Mouse (Mus musculus) MEL (cell line): ENCODE data around the gene Hexim1. TPM values are rescaled to one million over a fixed set of nuclear protein-coding genes. Genes with fewer than 3 reads are reported as not detected.

Source experiments
- DNase-seq: peaks from one replicate; pipeline ENCODE4 v3.0.0; 2011; ENCODE audit warnings: low read depth, low spot score
- H3K27ac ChIP-seq: 2 replicates; pipeline ENCODE4 v1.5.1; 2012; ENCODE audit warnings: low read depth, mild to moderate bottlenecking, control low read depth, low read length, moderate library complexity; ENCODE audit not compliant: control insufficient read depth
- H3K27me3 ChIP-seq, 2 experiments: fragments of 150-350 bp in 1 of 2; sonication (generic) in 1 of 2; 2 replicates each; pipeline ENCODE4 v1.6.1; 2012; ENCODE audit warnings: low read length in 2 of 2, mild to moderate bottlenecking in 2 of 2, improper control_type of control experiment in 1 of 2, moderate library complexity in 1 of 2; ENCODE audit not compliant: insufficient read depth in 2 of 2, control insufficient read depth in 1 of 2
- H3K36me3 ChIP-seq, 2 experiments: 2 replicates each; pipeline ENCODE4 v1.6.1; 2012 to 2014; ENCODE audit warnings: low read length in 2 of 2, improper control_type of control experiment in 1 of 2, inconsistent platforms in 1 of 2, mild to moderate bottlenecking in 1 of 2; ENCODE audit not compliant: insufficient read depth in 2 of 2, control insufficient read depth in 1 of 2
- H3K4me1 ChIP-seq, 2 experiments: fragments of 150-350 bp in 1 of 2; sonication (generic) in 1 of 2; 2 replicates each; pipeline ENCODE4 v1.6.1; 2012; ENCODE audit warnings: low read length in 2 of 2, improper control_type of control experiment in 1 of 2, mild to moderate bottlenecking in 1 of 2; ENCODE audit not compliant: insufficient read depth in 2 of 2, control insufficient read depth in 1 of 2
- H3K4me3 ChIP-seq, 2 experiments: fragments of 150-350 bp in 1 of 2; sonication (generic) in 1 of 2; 2 replicates each; pipeline ENCODE4 v1.5.1; 2012; ENCODE audit warnings: low read depth in 2 of 2, low read length in 2 of 2, mild to moderate bottlenecking in 2 of 2, moderate library complexity in 2 of 2, control low read depth in 1 of 2, improper control_type of control experiment in 1 of 2; ENCODE audit not compliant: control insufficient read depth in 1 of 2, insufficient read depth in 1 of 2
- H3K79me2 ChIP-seq: 2 replicates; pipeline ENCODE4 v1.6.1; 2012; ENCODE audit warnings: mild to moderate bottlenecking, low read length, moderate library complexity; ENCODE audit not compliant: control insufficient read depth, poor library complexity, insufficient read depth
- H3K9ac ChIP-seq: 2 replicates; pipeline ENCODE4 v1.6.1; 2012; ENCODE audit warnings: low read depth, mild to moderate bottlenecking, control low read depth, low read length, moderate library complexity; ENCODE audit not compliant: control insufficient read depth, poor library complexity, severe bottlenecking
- H3K9me3 ChIP-seq: fragments of 150-350 bp; sonication (generic); replicated peaks from 2 replicates; pipeline ENCODE4 v1.6.1; 2012; ENCODE audit warnings: mild to moderate bottlenecking, low read length, improper control_type of control experiment, moderate library complexity; ENCODE audit not compliant: insufficient read depth
- BHLHE40 ChIP-seq: IDR thresholded peaks from 2 replicates; pipeline ENCODE4 v1.6.1; 2012; ENCODE audit warnings: low read depth, mild to moderate bottlenecking, inconsistent platforms, low read length, improper control_type of control experiment, borderline replicate concordance
- CHD2 ChIP-seq: IDR thresholded peaks from 2 replicates; pipeline ENCODE4 v1.6.1; 2011; ENCODE audit warnings: low read length, improper control_type of control experiment
- CTCF ChIP-seq, 3 experiments: IDR thresholded peaks in 2 of 3; conservative IDR thresholded peaks in 1 of 3; 2 replicates each; pipeline ENCODE4 v1.5.1; 2011 to 2012; ENCODE audit warnings: low read length in 3 of 3, low read depth in 2 of 3, mild to moderate bottlenecking in 2 of 3, improper control_type of control experiment in 1 of 3, inconsistent platforms in 1 of 3, mixed read lengths in 1 of 3, moderate library complexity in 1 of 3; ENCODE audit not compliant: control insufficient read depth in 1 of 3, insufficient read depth in 1 of 3, poor library complexity in 1 of 3, severe bottlenecking in 1 of 3
- ELF1 ChIP-seq: IDR thresholded peaks from 2 replicates; pipeline ENCODE4 v1.6.1; 2014; ENCODE audit warnings: low read depth, mild to moderate bottlenecking, inconsistent platforms, low read length, improper control_type of control experiment, moderate library complexity
- EP300 ChIP-seq, 2 experiments: IDR thresholded peaks; 2 replicates each; pipeline ENCODE4 v1.6.1; 2011; ENCODE audit warnings: improper control_type of control experiment in 2 of 2, low read length in 2 of 2, low read depth in 1 of 2, mild to moderate bottlenecking in 1 of 2
- ETS1 ChIP-seq: IDR thresholded peaks from 2 replicates; pipeline ENCODE4 v1.6.1; 2012; ENCODE audit warnings: low read depth, mild to moderate bottlenecking, inconsistent platforms, low read length, improper control_type of control experiment, moderate library complexity
- GABPA ChIP-seq: IDR thresholded peaks from 2 replicates; pipeline ENCODE4 v1.6.1; 2012; ENCODE audit warnings: low read depth, mild to moderate bottlenecking, inconsistent platforms, low read length, improper control_type of control experiment, moderate library complexity
- GATA1 ChIP-seq: IDR thresholded peaks from 2 replicates; pipeline ENCODE4 v1.6.1; 2011; ENCODE audit warnings: low read depth, low read length, improper control_type of control experiment
- HCFC1 ChIP-seq: IDR thresholded peaks from 2 replicates; pipeline ENCODE4 v1.6.1; 2012; ENCODE audit warnings: low read depth, mild to moderate bottlenecking, inconsistent platforms, low read length, improper control_type of control experiment, moderate library complexity
- KAT2A ChIP-seq: conservative IDR thresholded peaks from 2 replicates; pipeline ENCODE4 v1.6.1; 2012; ENCODE audit warnings: low read depth, low read length, improper control_type of control experiment, inconsistent platforms
- MAX ChIP-seq: IDR thresholded peaks from 2 replicates; pipeline ENCODE4 v1.6.1; 2011; ENCODE audit warnings: low read length, improper control_type of control experiment
- MAZ ChIP-seq: IDR thresholded peaks from 2 replicates; pipeline ENCODE4 v1.6.1; 2012; ENCODE audit warnings: low read depth, mild to moderate bottlenecking, inconsistent platforms, low read length, improper control_type of control experiment
- MEF2A ChIP-seq: IDR thresholded peaks from 2 replicates; pipeline ENCODE4 v1.6.1; 2014; ENCODE audit warnings: low read depth, mild to moderate bottlenecking, inconsistent platforms, low read length, improper control_type of control experiment; ENCODE audit not compliant: poor library complexity, insufficient replicate concordance, severe bottlenecking; ENCODE audit errors: extremely low read depth
- MXI1 ChIP-seq: IDR thresholded peaks from 2 replicates; pipeline ENCODE4 v1.6.1; 2011; ENCODE audit warnings: mild to moderate bottlenecking, low read depth, low read length, improper control_type of control experiment
- MYB ChIP-seq: IDR thresholded peaks from 2 replicates; pipeline ENCODE4 v1.6.1; 2011; ENCODE audit warnings: mild to moderate bottlenecking, low read depth, low read length, improper control_type of control experiment
- MYC ChIP-seq: IDR thresholded peaks from 2 replicates; pipeline ENCODE4 v1.6.1; 2011; ENCODE audit warnings: low read depth, mild to moderate bottlenecking, low read length, improper control_type of control experiment, moderate library complexity
- NELFE ChIP-seq: IDR thresholded peaks from 2 replicates; pipeline ENCODE4 v1.6.1; 2011; ENCODE audit warnings: low read depth, low read length, improper control_type of control experiment
- POLR2AphosphoS5 ChIP-seq: IDR thresholded peaks from 2 replicates; pipeline ENCODE4 v1.6.1; 2012; ENCODE audit warnings: low read depth, borderline replicate concordance, mild to moderate bottlenecking, inconsistent platforms, low read length, moderate library complexity, mixed read lengths
- RAD21 ChIP-seq: IDR thresholded peaks from 2 replicates; pipeline ENCODE4 v1.6.1; 2011; ENCODE audit warnings: mild to moderate bottlenecking, low read depth, low read length, improper control_type of control experiment
- SIN3A ChIP-seq: IDR thresholded peaks from 2 replicates; pipeline ENCODE4 v1.6.1; 2012; ENCODE audit warnings: low read length, improper control_type of control experiment, inconsistent platforms
- SMC3 ChIP-seq: IDR thresholded peaks from 2 replicates; pipeline ENCODE4 v1.6.1; 2011; ENCODE audit warnings: low read depth, low read length, improper control_type of control experiment
- TBP ChIP-seq: IDR thresholded peaks from 2 replicates; pipeline ENCODE4 v1.8.0; 2011; ENCODE audit warnings: low read depth, low read length, improper control_type of control experiment
- TCF12 ChIP-seq: IDR thresholded peaks from 2 replicates; pipeline ENCODE4 v1.6.1; 2014; ENCODE audit warnings: low read depth, mild to moderate bottlenecking, inconsistent platforms, low read length, improper control_type of control experiment, moderate library complexity
- UBTF ChIP-seq: IDR thresholded peaks from 2 replicates; pipeline ENCODE4 v1.6.1; 2012; ENCODE audit warnings: low read depth, mild to moderate bottlenecking, inconsistent platforms, low read length, improper control_type of control experiment, moderate library complexity, borderline replicate concordance; ENCODE audit not compliant: insufficient read depth
- USF1 ChIP-seq: IDR thresholded peaks from 2 replicates; pipeline ENCODE4 v1.6.1; 2014; ENCODE audit warnings: low read depth, mild to moderate bottlenecking, inconsistent platforms, low read length, improper control_type of control experiment, moderate library complexity
- ZC3H11A ChIP-seq: IDR thresholded peaks from 2 replicates; pipeline ENCODE4 v1.6.1; 2012; ENCODE audit warnings: low read depth, mild to moderate bottlenecking, inconsistent platforms, low read length, improper control_type of control experiment
- ZKSCAN1 ChIP-seq: IDR thresholded peaks from 2 replicates; pipeline ENCODE4 v1.6.1; 2012; ENCODE audit warnings: low read depth, mild to moderate bottlenecking, inconsistent platforms, low read length, improper control_type of control experiment, moderate library complexity
- ZMIZ1 ChIP-seq: IDR thresholded peaks from 2 replicates; pipeline ENCODE4 v1.6.1; 2012; ENCODE audit warnings: low read depth, mild to moderate bottlenecking, inconsistent platforms, low read length, improper control_type of control experiment, moderate library complexity
- ZNF384 ChIP-seq: IDR thresholded peaks from 2 replicates; pipeline ENCODE4 v1.6.1; 2012; ENCODE audit warnings: low read depth, mild to moderate bottlenecking, inconsistent platforms, low read length, improper control_type of control experiment
- polyA plus RNA-seq, 2 experiments: library from polyadenylated mRNA; stranded (reverse) in 1 of 2; unstranded in 1 of 2; fragments of >175 nt in 1 of 2; fragments of >200 nt in 1 of 2; gene quantifications; 2 replicates each; pipeline versions ENCODE4 v1.2.1 to v1.2.4; 2012; ENCODE audit warnings: low replicate concordance in 2 of 2, low read depth in 1 of 2; ENCODE audit not compliant: insufficient read length in 2 of 2, insufficient read depth in 1 of 2, missing spikeins in 1 of 2
- total RNA-seq: library from RNA; depleted of rRNA; stranded (reverse); fragments of 300-350 nt; gene quantifications from 2 replicates; pipeline ENCODE4 v1.2.3, GENCODE M21; 2012

The Hexim1 gene
- total and polyA plus RNA-seq, 3 experiments: 17.3 to 25.4 TPM; not detected in 1

DNA sequence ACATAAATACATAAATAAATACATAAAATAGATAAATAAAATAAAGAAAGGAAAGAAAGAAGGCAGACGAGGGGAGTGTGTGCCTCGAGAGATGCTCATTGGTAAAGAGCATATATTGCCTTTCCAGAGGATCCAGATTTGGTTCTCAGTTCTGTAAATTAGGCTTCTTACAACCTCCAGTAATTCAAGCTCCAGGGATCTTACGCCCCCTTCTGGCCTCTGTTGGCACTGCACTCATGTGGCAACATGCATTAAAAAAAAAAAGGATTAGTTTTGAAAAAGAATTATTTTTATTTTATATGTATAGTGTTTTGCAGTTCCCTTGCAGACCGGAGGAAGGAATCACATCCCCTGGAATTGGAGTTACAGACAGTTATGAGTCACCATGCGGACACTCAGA, 46.1 kb downstream of the Hexim1 start:
- H3K9ac ChIP-seq: no peak overlapping the region
- peak; percentile 80 for DNase-seq

DNA sequence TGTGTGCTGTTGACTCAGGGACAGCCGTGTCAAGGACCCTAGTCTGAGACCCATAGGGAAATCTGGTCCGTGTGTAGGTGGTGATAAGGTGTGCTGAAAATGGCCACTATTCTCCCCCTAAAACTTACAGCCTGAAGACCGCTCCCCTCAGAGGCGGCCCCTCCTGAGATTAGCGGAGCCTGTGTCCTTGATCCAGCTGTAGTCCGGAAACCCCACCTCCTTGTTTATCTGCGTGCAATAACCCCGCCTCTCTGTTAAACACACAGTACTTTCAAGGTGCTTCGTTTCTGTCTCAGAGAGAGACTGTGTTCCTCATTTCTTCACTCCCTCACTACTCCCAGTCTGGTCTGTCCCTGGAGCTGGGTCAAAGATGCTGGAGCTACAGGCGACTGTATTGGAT, 48.4 kb downstream of the Hexim1 start:
- peak; percentile 90 for DNase-seq
- TF ChIP-seq POLR2AphosphoS5 (no peak), EP300 (IDR thresholded peaks at IDR 0.05; ENCODE audit: low read depth in 1 of 2, low read length in 2 of 2) (0 out of 4 replicates have a peak, but pooled peaks of 1 of the 2 experiments have one; percentile 20), MAZ (0 out of 2 replicates have a peak, but pooled peaks have one; percentile 47), TBP (no peak), KAT2A (no peak), CHD2 (no peak), MEF2A (no peak), HCFC1 (peak; percentile 66; the same call in 1 of the 2 replicates), BHLHE40 (no peak), SIN3A (peak; percentile 88), ZKSCAN1 (no peak), TCF12 (no peak), MYC (no peak), GATA1 (peak; percentile 77), ELF1 (0 out of 2 replicates have a peak, but pooled peaks have one; percentile 38), CTCF (IDR thresholded peaks at IDR 0.05 in 2 of 3, conservative IDR thresholded peaks at IDR 0.05 in 1 of 3; ENCODE audit: control insufficient read depth in 1 of 3, insufficient read depth in 1 of 3, low read depth in 2 of 3, low read length in 3 of 3, poor library complexity in 1 of 3, severe bottlenecking in 1 of 3) (no peak), RAD21 (no peak), UBTF (no peak), NELFE (no peak), MXI1 (peak; percentile 43), GABPA (no peak), ETS1 (0 out of 2 replicates have a peak, but pooled peaks have one; percentile 33), MYB (no peak), MAX (no peak)
- Histone ChIP-seq H3K4me1 (peaks cover 0 to 4% of the 10 kb centered on the region in 2 experiments; a peak in 1 of 4 replicates), H3K27ac (no peak overlapping the region), H3K9me3 (no peaks in the 10 kb centered on the region), H3K9ac (no peak overlapping the region), H3K4me3 (peak overlapping the region; percentile 10 to 24; a peak in 3 of 4 replicates), H3K27me3 (no peaks in the 10 kb centered on the region), H3K36me3 (peaks cover 0 to 3% of the 10 kb centered on the region in 2 experiments; a peak in 1 of 4 replicates), H3K79me2 (no peaks in the 10 kb centered on the region)

More for the DNA sequence above, 46.1 kb downstream of the Hexim1 start:
- Histone ChIP-seq H3K27ac (no peak overlapping the region), H3K4me3 (no peak overlapping the region), H3K36me3 (peaks cover 0 to 3% of the 10 kb centered on the region in 2 experiments; a peak in 1 of 4 replicates), H3K79me2 (no peaks in the 10 kb centered on the region), H3K9me3 (no peaks in the 10 kb centered on the region), H3K27me3 (no peaks in the 10 kb centered on the region), H3K4me1 (peaks cover 0 to 5% of the 10 kb centered on the region in 2 experiments; a peak in 1 of 4 replicates)
- TF ChIP-seq ZC3H11A (peak; percentile 71), RAD21 (peak; percentile 72), USF1 (no peak), ZNF384 (peak; percentile 90), TCF12 (no peak), CTCF (IDR thresholded peaks at IDR 0.05 in 2 of 3, conservative IDR thresholded peaks at IDR 0.05 in 1 of 3; ENCODE audit: control insufficient read depth in 1 of 3, insufficient read depth in 1 of 3, low read depth in 2 of 3, low read length in 3 of 3, poor library complexity in 1 of 3, severe bottlenecking in 1 of 3) (peak; percentile 69 to 82 (median 73)), SMC3 (peak; percentile 72), ZMIZ1 (no peak), MXI1 (no peak), ELF1 (0 out of 2 replicates have a peak, but pooled peaks have one; percentile 28), ZKSCAN1 (no peak)
